Mouse (Mus musculus) limb, embryonic 10.5 days (tissue): ENCODE data around the gene Gpr87. TPM values are rescaled to one million over a fixed set of nuclear protein-coding genes. Genes with fewer than 3 reads are reported as not detected.

Experiments used
- DNase-seq: peaks from one replicate; pipeline ENCODE4 v3.0.0-alpha.2; 2017; ENCODE audit warnings: low spot score
- H3K27ac ChIP-seq: fragments of 300-500 bp; sonication (generic); 2 replicates; pipeline ENCODE4 v1.5.1; 2016; ENCODE audit warnings: mild to moderate bottlenecking
- H3K27me3 ChIP-seq: fragments of 300-500 bp; sonication (generic); 2 replicates; pipeline ENCODE4 v1.6.1; 2016; ENCODE audit warnings: low read depth, mild to moderate bottlenecking; ENCODE audit not compliant: poor library complexity, severe bottlenecking
- H3K36me3 ChIP-seq: fragments of 300-500 bp; sonication (generic); 2 replicates; pipeline ENCODE4 v1.6.1; 2016; ENCODE audit warnings: mild to moderate bottlenecking, moderate library complexity
- H3K4me1 ChIP-seq: fragments of 300-500 bp; sonication (generic); 2 replicates; pipeline ENCODE4 v1.6.1; 2016
- H3K4me3 ChIP-seq: fragments of 300-500 bp; sonication (generic); 2 replicates; pipeline ENCODE4 v1.5.1; 2016; ENCODE audit warnings: mild to moderate bottlenecking, moderate library complexity
- H3K9me3 ChIP-seq: fragments of 300-500 bp; sonication (generic); replicated peaks from 2 replicates; pipeline ENCODE4 v1.6.1; 2016; ENCODE audit warnings: mild to moderate bottlenecking
- WGBS: fragments of 180-500 bp; shearing (Covaris S2); methylation state at CpG from one replicate; pipeline ENCODE4 v1.1.7; 2016; 5-methylcytosine and 5-hydroxymethylcytosine counted together
- polyA plus RNA-seq: library from polyadenylated mRNA; unstranded; fragments of >200 nt; fragmentation: Nextera tagmentation; extraction: Ambion mirVana; gene quantifications from 2 replicates; pipeline ENCODE4 v1.2.1, GENCODE M21; 2016

The Gpr87 gene
- polyA plus RNA-seq, 1 experiment from 2014 or later, result 0.84 TPM

- Histone ChIP-seq H3K27ac (no peak overlapping the region; the same call in 1 of the 2 replicates), H3K9me3 (no peaks in the 10 kb centered on the region), H3K36me3 (no peaks in the 10 kb centered on the region), H3K4me1 (peaks cover 20% of the 10 kb centered on the region), H3K4me3 (no peak overlapping the region), H3K27me3 (no peaks in the 10 kb centered on the region)
- 64% methylated on average over 4 of the region's 4 CpGs for WGBS
- peak; percentile 40 for DNase-seq
Measured at GRCm38 (mm10) chr3:59208650-59209548, 14.0 kb upstream of the Gpr87 start.

GRCm38 (mm10) chr3:59205941-59206340 is 11.0 kb upstream of the Gpr87 start:
- no peaks in the 10 kb centered on the region for H3K36me3 ChIP-seq
- no peaks in the 10 kb centered on the region for H3K9me3 ChIP-seq
- DNase-seq, result no peak
- 90% methylated on average over 4 of the region's 4 CpGs for WGBS
- H3K27ac ChIP-seq, result 0 out of 2 replicates have a peak overlapping the region, but pooled peaks have one; percentile 9
- no peaks in the 10 kb centered on the region for H3K27me3 ChIP-seq
- H3K4me3 ChIP-seq, result no peak overlapping the region
- H3K4me1 ChIP-seq, result peaks cover 20% of the 10 kb centered on the region

GRCm38 (mm10) chr3:59204719-59205503 is 10.0 kb upstream of the Gpr87 start:
- no peak for DNase-seq
- H3K9me3 ChIP-seq, result no peaks in the 10 kb centered on the region
- H3K4me1 ChIP-seq, result peaks cover 20% of the 10 kb centered on the region
- no peaks in the 10 kb centered on the region for H3K27me3 ChIP-seq
- 68% methylated on average over 11 of the region's 11 CpGs for WGBS
- no peaks in the 10 kb centered on the region for H3K36me3 ChIP-seq
- H3K4me3 ChIP-seq, result no peak overlapping the region
- H3K27ac ChIP-seq, result 0 out of 2 replicates have a peak overlapping the region, but pooled peaks have one; percentile 9

- Histone ChIP-seq H3K4me3 (no peak overlapping the region), H3K9me3 (no peaks in the 10 kb centered on the region), H3K27me3 (no peaks in the 10 kb centered on the region), H3K4me1 (peaks cover 20% of the 10 kb centered on the region), H3K27ac (no peak overlapping the region), H3K36me3 (no peaks in the 10 kb centered on the region)
- 81% methylated on average over 8 of the region's 8 CpGs for WGBS
- DNase-seq, result no peak
Measured at GRCm38 (mm10) chr3:59203802-59204520, 9.1 kb upstream of the Gpr87 start.

GRCm38 (mm10) chr3:59197329-59197948 is 2.5 kb upstream of the Gpr87 start:
- no peak overlapping the region for H3K4me3 ChIP-seq
- H3K4me1 ChIP-seq, result no peaks in the 10 kb centered on the region
- no peaks in the 10 kb centered on the region for H3K27me3 ChIP-seq
- 90% methylated on average over 4 of the region's 4 CpGs for WGBS
- no peaks in the 10 kb centered on the region for H3K9me3 ChIP-seq
- H3K36me3 ChIP-seq, result no peaks in the 10 kb centered on the region
- H3K27ac ChIP-seq, result no peak overlapping the region
- DNase-seq, result no peak

GRCm38 (mm10) chr3:59194099-59194498 is 805 bp downstream of the Gpr87 start:
- H3K9me3 ChIP-seq, result no peaks in the 10 kb centered on the region
- H3K36me3 ChIP-seq, result no peaks in the 10 kb centered on the region
- 87% methylated on average over 7 of the region's 7 CpGs for WGBS
- DNase-seq, result no peak
- H3K27me3 ChIP-seq, result no peaks in the 10 kb centered on the region
- no peak overlapping the region for H3K4me3 ChIP-seq
- no peak overlapping the region for H3K27ac ChIP-seq
- H3K4me1 ChIP-seq, result no peaks in the 10 kb centered on the region

- H3K36me3 ChIP-seq, result no peaks in the 10 kb centered on the region
- H3K4me1 ChIP-seq, result no peaks in the 10 kb centered on the region
- WGBS, result 95% methylated on average over 6 of the region's 6 CpGs
- no peaks in the 10 kb centered on the region for H3K9me3 ChIP-seq
- H3K27me3 ChIP-seq, result no peaks in the 10 kb centered on the region
- no peak overlapping the region for H3K27ac ChIP-seq
- no peak overlapping the region for H3K4me3 ChIP-seq
- DNase-seq, result no peak
Measured at GRCm38 (mm10) chr3:59191674-59192073, 3.2 kb downstream of the Gpr87 start.

GRCm38 (mm10) chr3:59187336-59187735 is 7.6 kb downstream of the Gpr87 start:
- Histone ChIP-seq H3K27ac (no peak overlapping the region), H3K36me3 (no peaks in the 10 kb centered on the region), H3K9me3 (no peaks in the 10 kb centered on the region), H3K4me1 (no peaks in the 10 kb centered on the region), H3K4me3 (no peak overlapping the region), H3K27me3 (no peaks in the 10 kb centered on the region)
- 90% methylated on average over 4 of the region's 4 CpGs for WGBS
- DNase-seq, result no peak

GRCm38 (mm10) chr3:59185662-59186061 is 9.2 kb downstream of the Gpr87 start:
- Histone ChIP-seq H3K27ac (no peak overlapping the region), H3K27me3 (no peaks in the 10 kb centered on the region), H3K4me1 (no peaks in the 10 kb centered on the region), H3K36me3 (no peaks in the 10 kb centered on the region), H3K4me3 (no peak overlapping the region), H3K9me3 (no peaks in the 10 kb centered on the region)
- 94% methylated on average over 4 of the region's 4 CpGs for WGBS
- DNase-seq, result no peak

GRCm38 (mm10) chr3:59182129-59182528 is 12.8 kb downstream of the Gpr87 start:
- no peak for DNase-seq
- H3K9me3 ChIP-seq, result no peaks in the 10 kb centered on the region
- H3K27me3 ChIP-seq, result no peaks in the 10 kb centered on the region
- H3K27ac ChIP-seq, result no peak overlapping the region
- H3K36me3 ChIP-seq, result no peaks in the 10 kb centered on the region
- H3K4me3 ChIP-seq, result no peak overlapping the region
- no peaks in the 10 kb centered on the region for H3K4me1 ChIP-seq

- Histone ChIP-seq H3K9me3 (no peaks in the 10 kb centered on the region), H3K4me1 (no peaks in the 10 kb centered on the region), H3K4me3 (no peak overlapping the region), H3K36me3 (no peaks in the 10 kb centered on the region), H3K27me3 (no peaks in the 10 kb centered on the region), H3K27ac (no peak overlapping the region)
- 66% methylated on average over 5 of the region's 5 CpGs for WGBS
- no peak for DNase-seq
Measured at GRCm38 (mm10) chr3:59181134-59181533, 13.8 kb downstream of the Gpr87 start.

GRCm38 (mm10) chr3:59176871-59177270 is 18.0 kb downstream of the Gpr87 start:
- Histone ChIP-seq H3K27ac (no peak overlapping the region), H3K27me3 (no peaks in the 10 kb centered on the region), H3K4me1 (no peaks in the 10 kb centered on the region), H3K9me3 (no peaks in the 10 kb centered on the region), H3K36me3 (no peaks in the 10 kb centered on the region), H3K4me3 (no peak overlapping the region)
- 84% methylated on average over 5 of the region's 5 CpGs for whole genome bisulfite sequencing
- DNase-seq, result no peak
